Mouse (Mus musculus) embryo, embryonic 9.5 days (tissue): Measurements from ENCODE around the gene Abce1.
"Not testable (repeated sequence)": the region's sequence is repeated elsewhere in the genome, so short reads cannot be mapped to it uniquely, and the experiment has no call there.

Experiments
- DNase-seq: peaks from one replicate; pipeline ENCODE4 v3.0.0-alpha.2; 2017; ENCODE audit errors: extremely low spot score

Abce1 gene

GRCm38 (mm10) chr8:79711064-79711961 is at the start of gene Abce1, which contains the start of gene Anapc10:
Gene Abce1, minus strand, starts transcription at chr8:79711740.
Gene Anapc10, plus strand, starts transcription at chr8:79711820.
- DNase-seq, result peak; percentile 96

DNA sequence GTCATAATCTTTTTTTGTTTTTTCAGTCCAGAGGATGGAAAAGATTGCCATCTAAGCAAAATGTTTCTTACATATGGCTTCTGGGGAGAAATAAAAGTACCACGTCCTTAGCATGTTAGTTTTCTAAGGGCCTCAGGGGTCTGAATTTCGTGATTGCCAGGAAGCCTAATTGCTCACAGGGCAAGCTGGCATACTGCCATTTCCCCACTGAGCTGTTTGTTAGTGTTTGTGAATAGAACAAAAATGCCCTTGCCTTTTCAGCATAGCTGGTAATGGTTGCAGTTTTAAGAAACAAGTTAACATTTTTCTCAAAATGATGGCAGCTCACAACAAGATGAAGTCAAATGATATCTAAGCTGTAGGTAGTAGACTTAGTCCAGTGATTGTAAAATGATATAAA is 38.8 kb upstream of the Abce1 start:
- DNase-seq, result no peak

DNA sequence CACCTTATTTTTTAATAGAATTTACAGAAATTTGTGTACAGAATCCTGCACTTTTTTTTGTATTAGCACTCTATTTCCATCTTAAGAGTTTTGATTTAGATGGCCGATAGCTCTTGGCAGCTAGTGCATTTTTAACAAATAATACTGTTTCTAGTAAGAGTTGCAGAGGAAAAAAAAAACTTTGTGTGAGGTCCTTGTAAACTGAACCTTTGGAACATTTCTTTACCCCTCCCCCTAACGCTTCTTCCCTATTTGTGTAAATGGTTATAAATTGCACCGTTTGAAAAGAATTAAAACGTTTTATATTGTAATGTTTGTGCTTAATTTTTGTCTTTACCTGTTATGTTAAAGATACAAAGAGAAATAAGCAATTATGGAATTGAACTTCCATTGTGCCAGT is 37.1 kb upstream of the Abce1 start:
- DNase-seq, result no peak

- no peak for DNase-seq
Measured at GRCm38 (mm10) chr8:79748171-79748570, 36.6 kb upstream of the Abce1 start.

GRCm38 (mm10) chr8:79734304-79734703 is 22.8 kb upstream of the Abce1 start:
- peak; percentile 40 for DNase-seq

- no peak for DNase-seq
Measured at GRCm38 (mm10) chr8:79727900-79728299, 16.4 kb upstream of the Abce1 start.

GRCm38 (mm10) chr8:79724589-79724988 is 13.0 kb upstream of the Abce1 start:
- no peak for DNase-seq

DNA sequence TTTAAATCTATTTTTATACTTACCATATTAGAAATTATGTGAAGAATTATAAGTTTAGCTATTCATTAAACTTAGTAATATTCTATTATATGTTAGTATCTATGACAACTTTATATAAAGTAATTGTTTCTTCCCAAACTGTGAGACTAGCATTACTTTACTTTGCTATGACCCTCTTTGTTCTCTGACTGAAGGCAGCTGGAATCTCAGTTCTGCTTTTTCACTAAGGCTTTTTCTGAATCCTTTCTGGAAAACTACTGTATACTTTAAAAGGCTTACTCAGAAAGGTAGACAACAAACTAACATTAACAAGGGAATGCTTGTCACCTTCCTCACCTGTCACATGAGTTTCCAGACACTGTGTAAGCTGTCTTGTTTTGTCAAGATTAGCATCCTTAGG is 11.8 kb upstream of the Abce1 start:
- DNase-seq, result no peak

DNA sequence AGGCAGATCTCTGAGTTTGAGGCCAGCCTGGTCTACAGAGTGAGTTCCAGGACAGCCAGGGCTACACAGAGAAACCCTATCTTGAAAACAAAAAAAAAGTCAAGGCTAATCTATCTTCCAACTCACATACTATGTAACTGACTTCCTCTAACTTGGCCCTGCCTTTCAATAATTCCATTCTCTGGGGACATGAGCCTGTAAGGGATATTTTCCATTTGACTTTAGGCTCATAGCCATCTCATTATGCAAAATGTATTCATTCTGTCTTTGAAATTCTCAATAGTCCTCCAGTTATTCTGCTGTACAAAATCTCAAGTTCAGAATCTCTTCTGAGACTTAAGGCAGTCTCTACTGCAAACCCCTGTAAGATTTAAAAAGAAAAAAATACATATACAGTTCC is 10.0 kb upstream of the Abce1 start:
- DNase-seq, result no peak

DNA sequence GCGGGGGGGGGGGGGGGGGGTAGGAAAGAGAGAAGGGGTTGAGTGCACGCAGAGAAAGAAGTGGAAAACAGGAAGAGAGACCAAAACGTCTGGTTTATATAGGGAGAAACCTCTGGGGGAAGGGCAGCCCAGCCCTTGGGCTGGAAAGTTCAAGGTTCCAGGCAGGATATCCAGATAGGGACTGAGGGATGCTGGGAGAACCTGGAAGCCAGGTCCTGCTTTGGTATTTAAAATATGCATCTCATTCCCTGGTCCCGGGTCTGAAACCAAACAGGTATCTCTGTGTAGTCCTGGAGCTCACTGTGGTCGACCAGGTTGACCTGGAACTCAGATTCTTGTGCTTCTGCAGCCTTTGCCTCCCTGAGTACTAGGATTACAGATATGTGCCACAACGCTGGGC is 1.1 kb upstream of the Abce1 start:
- DNase-seq, result no peak

- no peak for DNase-seq
Measured at GRCm38 (mm10) chr8:79706687-79707086, 4.9 kb downstream of the Abce1 start.

- DNase-seq, result no peak
Measured at GRCm38 (mm10) chr8:79692531-79692930, 19.0 kb downstream of the Abce1 start.

- not testable (repeated sequence) for DNase-seq
Measured at GRCm38 (mm10) chr8:79685927-79686326, 25.6 kb downstream of the Abce1 start.

DNA sequence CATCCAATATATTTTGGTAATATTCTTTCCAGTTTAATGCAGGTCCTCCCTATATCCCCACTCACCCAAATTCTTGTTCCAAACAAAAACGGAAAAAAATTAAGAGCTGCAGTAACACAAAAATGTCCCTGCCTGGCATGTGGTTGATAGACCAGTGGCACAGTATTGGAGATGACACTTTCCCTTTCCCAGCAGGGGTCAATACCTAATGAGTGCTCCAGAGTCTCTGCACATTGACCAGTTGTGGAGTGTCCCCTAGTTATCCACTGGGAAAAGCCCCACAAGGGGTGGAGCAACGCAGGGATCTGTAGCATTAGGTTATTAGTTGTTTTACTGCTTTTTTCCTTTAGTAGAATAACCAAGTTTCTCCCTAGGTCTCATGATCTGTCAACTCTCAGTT is 30.6 kb downstream of the Abce1 start:
- no peak for DNase-seq

GRCm38 (mm10) chr8:79680555-79680954 is 31.0 kb downstream of the Abce1 start:
- peak; percentile 32 for DNase-seq

DNA sequence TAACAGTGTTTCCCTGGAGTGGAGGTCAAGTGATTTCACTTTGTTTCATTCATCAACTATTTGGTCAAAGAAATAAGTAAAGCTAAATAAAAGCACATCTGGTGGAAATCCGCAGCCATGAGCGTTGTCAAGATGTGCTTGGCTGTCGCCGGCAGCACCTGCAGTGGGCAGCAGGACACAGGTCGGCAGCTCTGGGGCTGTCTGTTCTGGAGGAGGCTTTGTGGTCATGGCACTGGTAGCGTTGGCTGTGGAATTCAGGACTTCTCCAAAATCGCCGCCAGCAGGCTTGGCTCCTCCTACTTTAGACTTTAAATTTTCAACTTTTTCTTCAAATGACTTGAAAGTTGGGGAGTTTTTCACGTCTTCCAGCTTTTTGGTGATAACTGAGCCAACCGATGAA is 31.5 kb downstream of the Abce1 start:
- DNase-seq, result not testable (repeated sequence)

DNA sequence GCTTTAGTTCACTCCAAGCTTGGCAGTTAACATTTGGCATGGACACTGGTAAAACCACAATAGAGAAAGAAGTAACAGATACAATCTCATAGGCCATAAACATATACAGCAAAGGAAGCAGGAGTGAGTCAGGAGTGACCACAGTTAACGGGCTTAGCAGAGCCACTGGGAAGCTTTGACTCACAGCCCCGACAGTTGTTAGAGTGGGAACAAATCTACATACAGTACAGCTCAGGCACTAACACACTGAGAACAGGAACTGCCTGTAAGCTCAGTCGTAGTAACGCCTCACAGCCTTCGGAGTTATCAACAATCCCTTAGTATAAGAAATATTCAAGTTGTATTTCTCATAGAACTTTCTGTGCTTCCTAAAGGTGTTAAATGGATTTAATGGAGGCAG is 32.5 kb downstream of the Abce1 start:
- no peak for DNase-seq

DNA sequence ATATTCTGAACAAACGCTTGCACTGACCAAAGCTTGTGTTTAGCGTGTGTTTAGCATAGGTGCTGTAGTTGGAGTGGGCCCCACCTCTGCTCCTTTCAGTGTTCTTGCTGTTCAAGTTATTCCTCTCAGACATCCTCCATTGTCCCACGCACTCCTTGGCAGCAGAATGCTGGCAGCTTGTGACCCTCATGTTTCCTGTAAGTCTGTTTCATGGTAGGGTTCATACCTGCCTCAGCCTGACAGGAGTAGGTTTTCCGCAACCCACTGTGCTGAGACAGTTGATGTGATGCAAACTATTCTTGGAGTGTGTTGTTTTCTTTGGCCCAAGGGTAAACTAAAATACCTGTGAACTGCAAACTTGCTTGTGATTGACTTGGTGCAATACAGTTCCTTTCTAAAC is 35.1 kb downstream of the Abce1 start:
- no peak for DNase-seq

GRCm38 (mm10) chr8:79658715-79659114 is 52.8 kb downstream of the Abce1 start:
- DNase-seq, result not testable (repeated sequence)

DNA sequence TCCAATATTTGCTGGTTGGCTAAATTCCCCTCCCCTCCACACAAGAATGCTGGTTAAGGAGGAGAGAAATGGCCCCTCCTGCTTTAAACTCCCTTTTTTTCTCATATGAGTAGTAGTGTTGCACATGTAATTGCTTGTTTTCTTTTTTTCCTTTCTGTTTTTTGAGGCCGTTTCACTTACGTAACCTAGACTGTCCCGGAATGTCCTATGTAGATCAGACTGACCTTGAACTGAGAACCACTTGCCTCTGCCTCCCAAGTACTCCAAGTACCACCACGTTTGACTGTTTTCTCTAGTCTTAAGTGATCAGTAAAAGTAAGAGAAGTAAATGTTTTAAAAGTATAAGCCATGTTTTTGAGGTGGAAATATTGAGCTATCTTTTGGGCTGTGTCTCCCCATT is 57.8 kb downstream of the Abce1 start:
- no peak for DNase-seq

DNA sequence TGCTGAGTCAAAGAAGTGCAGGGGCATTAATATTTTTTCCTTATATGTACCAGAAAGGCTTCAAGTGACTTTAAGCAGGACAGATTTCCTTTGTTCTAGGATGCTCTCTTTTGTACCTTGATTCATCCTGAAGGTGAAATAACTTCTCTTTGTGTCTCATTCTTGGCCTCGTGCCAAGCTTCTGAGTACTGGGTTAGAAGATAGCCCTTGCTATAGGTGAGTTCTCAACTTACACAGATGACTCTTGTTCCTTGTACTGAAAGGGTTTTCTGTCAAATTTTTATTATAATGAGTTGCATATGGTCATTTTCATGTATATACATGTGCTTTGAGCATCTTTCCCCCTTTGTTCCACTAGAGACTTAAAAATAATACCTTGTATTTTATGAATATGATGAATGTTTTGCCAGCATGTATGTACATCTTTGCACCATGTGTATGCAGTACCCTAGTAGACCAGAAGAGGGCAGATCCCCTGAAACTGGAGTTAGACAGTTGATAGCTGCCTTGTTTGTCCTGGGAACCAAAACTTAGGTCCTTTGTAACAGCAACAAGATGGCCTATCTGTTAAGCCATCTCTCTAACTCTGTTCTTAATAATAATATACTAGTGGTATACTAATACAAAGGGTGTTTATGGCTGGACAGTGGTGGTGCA is 61.3 kb downstream of the Abce1 start:
- DNase-seq, result peak; percentile 25

DNA sequence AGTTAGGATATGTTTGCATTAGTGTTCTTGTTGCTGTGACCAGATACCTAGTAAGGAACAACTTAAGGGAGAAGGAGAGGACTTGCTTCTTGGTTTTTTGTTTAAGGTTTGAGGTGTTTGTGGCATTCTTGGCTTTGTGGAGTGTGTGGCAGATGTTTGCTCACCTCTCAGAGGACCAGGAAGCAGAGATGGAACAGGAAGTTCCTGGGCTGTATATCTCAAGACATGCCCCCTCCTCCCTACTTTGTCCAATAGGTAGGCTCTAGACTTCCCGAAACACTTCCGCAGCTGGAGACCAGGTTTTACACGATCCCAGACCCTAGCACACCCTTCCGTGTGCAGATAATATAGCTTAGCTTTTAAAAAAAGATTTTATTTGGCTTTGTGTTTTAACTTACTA is 62.0 kb downstream of the Abce1 start:
- DNase-seq, result no peak

- DNase-seq, result no peak
Measured at GRCm38 (mm10) chr8:79641119-79641518, 70.4 kb downstream of the Abce1 start.
